Mouse (Mus musculus) CH12.LX (cell line): ENCODE data around the gene Armc6.

ENCODE experiments used
- CHD2 ChIP-seq: IDR thresholded peaks from 2 replicates; pipeline ENCODE4 v1.6.1; 2011; ENCODE audit warnings: low read length, improper control_type of control experiment
- CTCF ChIP-seq, 2 experiments: IDR thresholded peaks in 1 of 2; conservative IDR thresholded peaks in 1 of 2; 2 replicates each; pipeline ENCODE4 v1.5.1; 2011 to 2012; ENCODE audit warnings: low read depth in 2 of 2, low read length in 2 of 2, improper control_type of control experiment in 1 of 2, inconsistent platforms in 1 of 2, mild to moderate bottlenecking in 1 of 2, moderate library complexity in 1 of 2
- POLR2A ChIP-seq: IDR thresholded peaks from 2 replicates; pipeline ENCODE4 v1.6.1; 2011; ENCODE audit warnings: low read depth, mild to moderate bottlenecking, improper control_type of control experiment, low read length
- POLR2AphosphoS2 ChIP-seq: IDR thresholded peaks from 2 replicates; pipeline ENCODE4 v1.6.1; 2011; ENCODE audit warnings: low read depth, low read length, improper control_type of control experiment
- TBP ChIP-seq: conservative IDR thresholded peaks from 2 replicates; pipeline ENCODE4 v1.6.1; 2011; ENCODE audit warnings: low read depth, low read length, improper control_type of control experiment
- UBTF ChIP-seq: IDR thresholded peaks from 2 replicates; pipeline ENCODE4 v1.6.1; 2012; ENCODE audit warnings: low read depth, mild to moderate bottlenecking, inconsistent platforms, low read length, improper control_type of control experiment, moderate library complexity

DNA sequence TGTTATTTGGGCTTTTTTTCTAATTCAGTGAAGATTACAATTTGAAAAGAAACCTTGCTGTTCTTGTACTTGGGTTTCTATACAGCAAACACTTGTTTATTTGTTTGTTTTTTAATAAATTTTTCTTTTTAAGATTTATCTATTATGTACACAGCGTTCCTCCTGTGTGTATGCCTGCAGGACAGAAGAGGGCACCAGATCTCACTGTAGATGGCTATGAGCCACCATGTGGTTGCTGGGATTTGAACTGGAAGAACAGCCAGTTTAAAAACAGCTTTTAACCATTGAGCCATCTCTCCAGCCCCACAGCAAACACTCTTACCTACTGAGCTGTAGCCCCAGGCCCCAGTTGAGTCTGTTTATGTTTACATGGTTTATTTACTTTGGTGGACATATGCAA, 20.4 kb upstream of the Armc6 start:
- TF ChIP-seq POLR2AphosphoS2 (no peak), CTCF (conservative IDR thresholded peaks at IDR 0.05 in 1 of 2, IDR thresholded peaks at IDR 0.05 in 1 of 2; ENCODE audit: low read depth in 2 of 2, low read length in 2 of 2) (peak in 1 of 2 experiments; percentile 52; a peak in 2 of 4 replicates), POLR2A (no peak), CHD2 (no peak), UBTF (no peak), TBP (no peak)
